Comparison of ENCODE assay signal across 8 mouse cellular contexts in the genomic region with DNA sequence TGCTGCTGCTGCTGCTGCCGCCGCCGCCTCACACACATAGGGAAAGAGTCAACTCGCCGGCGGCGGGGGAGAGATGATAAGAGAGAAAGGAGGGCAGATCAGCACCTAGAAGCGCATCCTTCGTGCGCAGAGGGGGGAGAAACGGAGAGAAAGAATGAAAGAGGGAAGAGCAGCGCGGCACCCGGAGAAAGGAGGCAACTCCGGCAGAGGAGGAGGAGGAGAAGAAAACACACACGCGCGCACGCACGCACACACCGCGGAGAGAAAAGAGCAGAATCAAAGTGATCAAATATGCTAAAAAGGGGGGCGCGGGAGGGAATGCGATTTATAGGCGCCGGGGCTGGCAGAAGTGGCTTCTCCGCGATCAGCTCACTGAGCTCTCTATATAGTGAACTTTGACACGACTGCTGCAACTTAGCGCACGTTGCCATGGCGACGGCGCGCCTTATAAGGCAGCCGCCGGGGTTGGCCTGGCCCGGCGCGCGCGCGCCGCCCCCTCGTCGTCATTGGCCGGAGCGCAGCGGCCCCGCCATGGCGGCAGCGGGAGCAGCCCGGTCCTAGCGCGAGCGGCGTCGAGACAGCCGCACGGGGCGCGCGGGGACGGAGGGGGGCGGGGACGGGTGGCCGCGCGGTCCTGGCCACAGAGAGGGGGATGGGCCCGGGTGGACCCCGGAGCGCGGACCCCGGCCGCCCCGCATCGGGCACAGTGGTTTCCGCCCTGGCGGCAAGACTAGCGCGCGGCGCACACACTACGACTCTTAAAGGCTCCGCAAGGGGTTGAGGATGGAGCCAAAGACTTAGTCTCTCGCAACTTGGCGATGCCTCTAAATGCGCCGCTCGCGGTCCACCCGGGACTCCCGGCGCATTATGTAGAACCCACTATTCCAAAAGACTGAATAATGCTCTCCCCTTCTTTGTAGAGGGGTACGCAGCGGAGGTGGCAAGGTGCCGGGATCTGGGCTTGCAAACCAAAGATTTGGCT. TPM values are rescaled to one million over a fixed set of nuclear protein-coding genes. Genes with fewer than 3 reads are reported as not detected.
DNase-seq lines count a peak whose midpoint lies in the region; ATAC-seq and TF ChIP-seq lines count a peak whose summit lies in the region.

No protein-coding gene starts in this region.

- peak overlapping the region; percentile 79 for H3K9ac ChIP-seq in embryonic facial prominence, embryonic 15.5 days
- peak overlapping the region; percentile 99 for H3K9ac ChIP-seq in limb, embryonic 13.5 days
- H3K9ac ChIP-seq in midbrain, embryonic 16.5 days (ENCODE audit: low read depth, low read length), result peak overlapping the region; percentile 74

- peaks cover 29% of the 10 kb centered on the region for H3K79me3 ChIP-seq in C2C12 (ENCODE audit: low read depth)

- peak overlapping the region; percentile 96 for H3K27ac ChIP-seq in embryonic facial prominence, embryonic 15.5 days (replicated peaks)
- H3K27ac ChIP-seq in limb, embryonic 13.5 days, result peak overlapping the region; percentile 100
- peak overlapping the region; percentile 96 for H3K27ac ChIP-seq in midbrain, embryonic 16.5 days (ENCODE audit: low read length)
- H3K27ac ChIP-seq in testis, adult 2 months (ENCODE audit: control insufficient read depth, insufficient read depth, low read depth, low read length), result peak overlapping the region; percentile 91

- H3K4me1 ChIP-seq in embryonic facial prominence, embryonic 15.5 days, result peaks cover 30% of the 10 kb centered on the region
- H3K4me1 ChIP-seq in limb, embryonic 13.5 days, result peaks cover 31% of the 10 kb centered on the region
- 0 out of 2 replicates have a peak, but pooled peaks cover 2% of the 10 kb centered on the region for H3K4me1 ChIP-seq in midbrain, embryonic 16.5 days (ENCODE audit: control insufficient read depth, insufficient read depth, low read length)
- peaks cover 21% of the 10 kb centered on the region for H3K4me1 ChIP-seq in testis, adult 2 months (ENCODE audit: control insufficient read depth, insufficient read depth, low read length)

- WGBS in embryonic facial prominence, embryonic 15.5 days, result under 1% methylated on average over 96 of the region's 98 CpGs
- WGBS in limb, embryonic 13.5 days, result under 1% methylated on average over 90 of the region's 98 CpGs
- WGBS in midbrain, embryonic 16.5 days, result under 1% methylated on average over 84 of the region's 98 CpGs

- TF ChIP-seq POLR2A in testis, adult 2 months (IDR thresholded peaks at IDR 0.05; ENCODE audit: control insufficient read depth, low read depth, low read length), result no peak

- H3K27me3 ChIP-seq in C2C12 (ENCODE audit: control insufficient read depth, insufficient read depth, insufficient read length), result no peaks in the 10 kb centered on the region
- H3K27me3 ChIP-seq in embryonic facial prominence, embryonic 15.5 days, result peaks cover 30% of the 10 kb centered on the region
- peaks cover 12% of the 10 kb centered on the region for H3K27me3 ChIP-seq in limb, embryonic 13.5 days
- H3K27me3 ChIP-seq in midbrain, embryonic 16.5 days (ENCODE audit: control insufficient read depth, insufficient read depth, low read depth, low read length), result peaks cover 16% of the 10 kb centered on the region
- no peaks in the 10 kb centered on the region for H3K27me3 ChIP-seq in testis, adult 2 months (ENCODE audit: control insufficient read depth, insufficient read depth, low read length)

- peak overlapping the region; percentile 74 for H3ac ChIP-seq in C2C12 (ENCODE audit: control insufficient read depth, insufficient read length, low read depth)

- peaks cover 42% of the 10 kb centered on the region for H3K79me2 ChIP-seq in C2C12 (ENCODE audit: control insufficient read depth, insufficient read depth)

- TF ChIP-seq CTCF in C2C12 (IDR thresholded peaks at IDR 0.05; ENCODE audit: control insufficient read depth, insufficient read depth, insufficient read length), result no peak
- no peak for TF ChIP-seq CTCF in testis, adult 2 months (IDR thresholded peaks at IDR 0.05; ENCODE audit: control insufficient read depth, insufficient read depth, insufficient replicate concordance, low read depth, low read length)

- peak overlapping the region; percentile 85 for H3K4me2 ChIP-seq in embryonic facial prominence, embryonic 15.5 days (replicated peaks)
- peak overlapping the region; percentile 85 for H3K4me2 ChIP-seq in limb, embryonic 13.5 days (replicated peaks)
- peak overlapping the region; percentile 72 for H3K4me2 ChIP-seq in midbrain, embryonic 16.5 days (ENCODE audit: low read length)

- peak; percentile 94 for DNase-seq in brain, adult 2 months (ENCODE audit: low read depth, low spot score)
- peak; percentile 92 to 94 for DNase-seq in heart, adult 9 months (ENCODE audit: low spot score in 2 of 2)
- peak; percentile 97 for DNase-seq in kidney, adult 9 months

- H3K36me3 ChIP-seq in C2C12 (ENCODE audit: control insufficient read depth, insufficient read depth), result peaks cover 5% of the 10 kb centered on the region
- no peaks in the 10 kb centered on the region for H3K36me3 ChIP-seq in embryonic facial prominence, embryonic 15.5 days
- H3K36me3 ChIP-seq in limb, embryonic 13.5 days, result peaks cover 21% of the 10 kb centered on the region
- no peaks in the 10 kb centered on the region for H3K36me3 ChIP-seq in midbrain, embryonic 16.5 days (ENCODE audit: control insufficient read depth, insufficient read depth, low read length)
- H3K36me3 ChIP-seq in testis, adult 2 months (ENCODE audit: control insufficient read depth, insufficient read depth, low read length), result no peaks in the 10 kb centered on the region

- H3K9me3 ChIP-seq in embryonic facial prominence, embryonic 15.5 days (replicated peaks), result no peaks in the 10 kb centered on the region
- no peaks in the 10 kb centered on the region for H3K9me3 ChIP-seq in limb, embryonic 13.5 days
- H3K9me3 ChIP-seq in midbrain, embryonic 16.5 days (replicated peaks; ENCODE audit: control insufficient read depth, low read length, poor library complexity, severe bottlenecking), result no peaks in the 10 kb centered on the region

- peak; percentile 93 for ATAC-seq in embryonic facial prominence, embryonic 15.5 days (ENCODE audit: insufficient number of reproducible peaks, low FRiP score, low TSS enrichment, low read depth)
- ATAC-seq in limb, embryonic 13.5 days (ENCODE audit: low FRiP score, low read depth), result peak; percentile 91
- peak; percentile 96 for ATAC-seq in midbrain, embryonic 16.5 days

- peak overlapping the region; percentile 80 for H3K4me3 ChIP-seq in C2C12 (ENCODE audit: insufficient read depth, poor library complexity, severe bottlenecking)
- peak overlapping the region; percentile 71 for H3K4me3 ChIP-seq in embryonic facial prominence, embryonic 15.5 days (replicated peaks)
- peak overlapping the region; percentile 84 for H3K4me3 ChIP-seq in limb, embryonic 13.5 days
- peak overlapping the region; percentile 72 for H3K4me3 ChIP-seq in midbrain, embryonic 16.5 days (ENCODE audit: low read depth, low read length)
- H3K4me3 ChIP-seq in testis, adult 2 months (ENCODE audit: control insufficient read depth, low read depth, low read length), result peak overlapping the region; percentile 97

TF ChIP-seq in C2C12, 6 proteins besides CTCF, POLR2A, EP300 and RAD21:
- TF ChIP-seq MYOD1 (IDR thresholded peaks at IDR 0.05; ENCODE audit: control insufficient read depth, insufficient read length, low read depth) (no peak), USF1 (IDR thresholded peaks at IDR 0.05; ENCODE audit: low read depth) (no peak), FOSL1 (IDR thresholded peaks at IDR 0.05; ENCODE audit: insufficient read depth, low read length, poor library complexity, severe bottlenecking) (no peak), MAX (IDR thresholded peaks at IDR 0.05) (peak; percentile 29), MYOG (IDR thresholded peaks at IDR 0.05; ENCODE audit: control insufficient read depth, extremely low read depth, insufficient read length) (no peak)

RNA-seq across cellular contexts. Expression of a gene that starts 4.9 kb away (rescaled TPM):
- polyA plus RNA-seq in C2C12 (2012; fragmentation: generic; extraction: Trizol), result 13.0 TPM
- polyA plus RNA-seq in embryonic facial prominence, embryonic 15.5 days (2015; fragmentation: Nextera tagmentation; extraction: Ambion mirVana), result 32.3 and 35.6 TPM in 2 replicates
- polyA plus RNA-seq in limb, embryonic 13.5 days (2015; fragmentation: Nextera tagmentation; extraction: Ambion mirVana), result 62.3 and 65.9 TPM in 2 replicates
- 78.0 and 102 TPM in 2 replicates for polyA plus RNA-seq in midbrain, embryonic 16.5 days (2015; fragmentation: Nextera tagmentation; extraction: Ambion mirVana)
- 11.3 and 14.8 TPM in 2 replicates for polyA plus RNA-seq in testis, adult 2 months (2012; rRNA removed)

Comparison
In these comparisons a context has a peak if more than half of its experiments do, and no peak if none do; other contexts are left out.
1. Peak in every context shown above with its lines: DNase-seq, ATAC-seq, H3K4me3 ChIP-seq and H3K27ac ChIP-seq.